Mouse (Mus musculus) forelimb bud, embryonic 11.5 days (tissue): Measurements from ENCODE around the gene Znhit2.
"Not testable (repeated sequence)": the region's sequence is repeated elsewhere in the genome, so short reads cannot be mapped to it uniquely, and the experiment has no call there.

Source experiments
- DNase-seq: peaks from one replicate; pipeline ENCODE4 v3.0.0-alpha.2; 2012; ENCODE audit warnings: low read depth, low spot score

Gene Znhit2

DNA sequence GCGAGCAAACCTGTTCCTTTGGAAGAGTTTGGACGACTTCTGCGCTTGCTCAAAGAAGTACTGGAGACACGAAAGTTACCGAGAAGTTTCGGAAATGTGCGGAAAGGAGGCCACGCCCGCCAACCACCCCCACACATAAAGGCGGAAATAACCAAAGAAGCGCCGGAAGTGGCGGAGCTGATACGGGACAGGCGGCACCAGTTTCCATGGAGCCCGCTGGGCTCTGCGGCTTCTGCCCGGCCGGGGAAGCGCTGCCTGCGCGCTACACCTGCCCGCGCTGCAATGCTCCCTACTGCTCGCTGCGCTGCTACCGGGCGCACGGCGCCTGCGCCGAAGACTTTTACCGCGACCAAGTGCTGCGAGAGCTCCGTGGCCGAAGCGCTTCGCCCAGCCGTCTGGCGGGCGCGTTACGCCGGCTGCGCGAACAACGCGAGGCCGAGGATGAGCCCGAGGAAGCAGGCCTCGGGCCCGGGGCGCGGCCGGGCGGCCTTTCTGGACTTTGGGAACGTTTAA lies at the start of gene Znhit2:
Gene Znhit2, plus strand, starts transcription at position 172 of the 513 bp plus-strand sequence.
- DNase-seq: peak; percentile 92

DNA sequence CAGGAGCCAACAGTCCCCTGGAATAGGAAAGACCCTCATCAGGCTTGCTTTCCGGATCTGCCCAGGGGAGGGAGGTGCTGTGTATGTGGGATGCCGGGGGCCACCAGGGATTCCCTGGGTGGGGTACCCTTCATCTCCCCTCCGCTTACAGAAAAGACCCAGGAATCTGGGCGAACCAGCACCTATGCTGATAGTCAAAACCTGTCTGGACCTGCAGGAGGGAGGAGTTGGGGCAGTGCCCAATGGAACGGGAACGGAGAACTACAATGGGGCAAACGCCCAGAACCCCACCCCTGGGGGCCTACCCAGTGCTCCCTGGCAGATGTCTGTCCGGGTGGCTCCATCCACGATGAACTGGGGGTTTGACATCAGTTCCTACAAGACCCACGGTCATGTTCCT lies 47.3 kb upstream of the Znhit2 start:
- DNase-seq: no peak

DNA sequence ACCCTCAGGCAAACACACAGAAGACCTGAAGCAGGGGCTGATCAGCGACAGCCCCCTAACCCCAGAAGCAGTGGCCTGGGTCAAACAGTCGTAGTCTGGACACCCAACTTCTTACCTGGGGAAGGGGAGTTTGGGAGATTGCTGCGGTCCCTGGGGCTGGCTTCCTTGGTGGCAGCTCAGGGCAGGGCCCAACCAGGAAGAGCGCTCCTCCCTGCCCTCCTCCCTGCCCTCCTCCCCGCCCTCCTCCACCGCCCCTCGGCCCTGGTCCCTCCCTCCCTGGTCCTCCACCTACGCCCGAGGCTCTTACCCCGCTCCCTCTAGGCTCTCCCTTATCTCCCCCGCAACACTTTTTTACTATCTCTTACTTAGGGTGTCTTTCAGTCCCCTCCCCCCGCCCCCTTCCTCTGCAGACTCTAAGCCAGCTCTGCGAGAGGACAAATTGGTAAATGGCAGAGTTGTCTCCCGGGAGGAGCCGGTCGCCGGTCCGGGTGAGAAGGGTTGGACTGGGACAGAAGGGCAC lies 45.9 kb upstream of the Znhit2 start:
- DNase-seq: peak; percentile 20

DNA sequence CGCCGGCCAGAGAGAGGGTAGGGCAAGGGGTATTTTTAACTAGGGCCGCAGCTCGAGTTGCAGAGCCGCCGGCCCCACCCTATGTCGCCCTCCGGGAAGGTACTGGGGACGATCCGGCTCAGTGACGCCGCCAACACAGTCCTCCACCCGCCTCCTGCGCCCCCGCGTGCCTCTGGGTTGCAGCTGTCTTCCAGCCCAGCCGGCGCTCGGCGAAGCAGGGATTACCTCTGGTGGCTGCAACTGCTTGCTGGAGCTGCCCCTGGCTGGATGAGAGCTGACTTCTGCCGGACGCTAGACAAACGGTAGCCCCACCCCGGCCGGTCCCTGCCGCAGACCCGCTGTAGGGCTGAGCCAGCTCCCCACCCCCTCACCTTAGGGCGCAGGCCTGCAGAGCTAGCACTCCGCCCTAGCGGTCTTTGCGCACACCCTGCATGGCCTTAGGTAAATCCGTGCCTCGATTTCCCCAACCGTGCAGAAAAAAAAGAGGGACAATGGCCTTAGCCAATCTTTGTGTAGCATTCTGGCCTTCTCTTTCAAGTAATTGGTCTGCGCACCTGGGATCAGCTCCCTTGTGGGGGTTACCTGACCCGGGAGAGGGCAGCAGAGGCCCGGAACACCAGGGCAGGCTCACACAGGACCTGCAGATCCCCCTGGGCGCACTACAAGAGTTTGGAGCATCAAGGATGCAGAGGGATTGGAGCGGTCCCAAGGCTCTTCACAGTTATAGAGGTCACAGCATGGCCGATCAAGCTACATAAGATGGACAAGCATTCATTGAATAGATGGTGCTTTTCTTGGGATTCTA lies 45.3 kb upstream of the Znhit2 start, which contains the start of gene Capn1:
Gene Capn1, minus strand, starts transcription at position 387 of the 805 bp plus-strand sequence.
- peak; percentile 49 for DNase-seq

DNA sequence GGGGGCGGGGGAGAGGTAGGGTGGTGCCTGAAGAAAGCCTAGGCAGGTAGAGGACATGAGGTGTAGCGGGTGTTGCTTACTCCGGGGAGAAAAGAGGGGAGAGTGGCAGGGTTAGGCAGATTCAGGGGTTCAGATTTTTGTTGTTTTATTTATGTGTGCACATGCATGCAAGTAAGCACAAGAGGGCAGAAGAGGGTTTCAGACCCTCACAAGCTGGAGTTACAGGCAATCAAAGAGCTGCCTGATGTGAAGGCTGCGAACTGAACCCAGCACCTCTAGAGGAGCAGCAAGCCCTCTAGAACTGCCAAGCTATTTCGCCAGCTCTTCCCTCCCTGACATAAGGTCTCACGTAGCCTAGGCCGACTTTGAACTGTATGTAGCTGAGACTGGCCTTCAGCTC lies 44.5 kb upstream of the Znhit2 start:
- DNase-seq: peak; percentile 29

DNA sequence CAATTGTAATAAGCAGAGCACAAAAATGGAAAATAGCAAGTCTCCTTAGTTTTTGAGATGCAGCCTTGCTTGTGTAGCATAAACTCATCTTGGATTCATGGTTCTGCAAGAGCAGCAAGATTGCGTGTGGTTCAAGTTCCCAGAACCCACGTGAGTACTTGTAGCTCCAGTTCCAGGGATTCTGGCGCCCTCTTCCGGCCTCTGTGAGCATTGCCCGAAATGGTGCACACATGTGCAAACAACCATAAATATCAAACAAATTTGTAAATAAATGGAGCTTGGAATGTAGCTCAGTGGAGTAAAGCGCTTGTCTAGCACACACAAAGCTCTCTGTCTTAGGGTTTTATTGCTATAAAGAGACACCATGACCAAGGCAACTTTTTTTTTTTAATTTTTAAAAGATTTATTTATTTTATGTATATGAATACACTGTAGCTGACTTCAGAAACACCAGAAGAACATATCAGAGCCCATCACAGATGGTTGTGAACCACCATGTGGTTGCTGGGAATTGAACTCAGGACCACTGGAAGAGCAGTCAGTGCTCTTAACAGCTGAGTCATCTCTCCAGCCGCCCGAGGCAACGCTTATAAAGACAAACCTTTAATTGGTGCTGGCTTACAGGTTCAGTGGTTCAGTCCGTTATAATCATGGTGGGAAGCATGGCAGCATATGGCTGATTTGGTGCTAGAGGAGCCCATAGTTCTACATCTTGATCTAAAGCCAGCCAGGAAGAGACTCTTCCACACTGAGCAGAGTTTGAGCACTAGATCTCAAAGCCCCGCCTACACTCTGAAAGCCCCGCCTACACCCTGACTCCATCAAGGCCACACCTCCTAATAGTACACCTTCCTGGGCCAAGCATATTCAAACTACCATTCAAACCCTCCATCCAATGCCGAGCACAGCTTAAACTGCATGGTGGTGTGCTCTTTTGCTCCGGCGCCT lies 42.6 kb upstream of the Znhit2 start:
- peak; percentile 87 for DNase-seq

DNA sequence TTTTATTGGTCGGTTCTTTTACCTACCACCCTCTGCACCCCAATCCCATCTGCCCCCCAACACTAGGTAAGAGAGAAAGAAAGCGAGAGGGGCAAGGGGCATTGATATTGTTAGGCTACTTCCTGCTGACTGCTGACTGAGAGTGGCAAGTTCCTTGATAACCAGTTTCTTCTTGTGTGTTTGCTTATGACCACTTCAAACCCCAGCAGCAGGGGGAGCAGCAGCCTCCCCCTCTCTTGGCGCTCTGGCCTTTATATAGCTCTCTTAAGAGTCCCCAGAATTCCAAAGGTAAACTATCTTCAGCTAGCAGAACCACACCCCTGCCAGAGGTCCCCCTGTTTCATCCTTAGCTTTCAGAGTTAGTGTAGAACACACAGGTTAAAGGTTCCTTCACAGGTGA lies 40.7 kb upstream of the Znhit2 start:
- no peak for DNase-seq

DNA sequence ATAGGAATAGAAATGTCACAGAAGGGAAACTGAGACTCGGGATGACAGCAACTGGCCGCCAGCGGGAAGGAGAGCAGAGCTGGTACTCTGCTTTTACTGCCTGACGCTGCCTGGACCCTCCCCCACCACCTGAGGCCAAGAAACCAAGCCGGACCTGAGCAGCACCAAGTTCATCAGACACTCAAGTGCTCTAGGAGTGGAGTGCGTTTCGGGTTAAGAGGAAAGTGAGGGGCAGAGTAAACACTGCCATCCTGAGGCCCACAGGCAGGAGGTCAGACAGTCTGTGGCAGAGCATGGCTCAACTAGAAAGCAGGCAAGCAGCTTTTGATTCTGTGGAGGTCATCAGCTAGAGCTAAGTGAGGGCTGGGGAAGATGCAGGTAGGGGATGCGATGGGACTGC lies 37.9 kb upstream of the Znhit2 start:
- no peak for DNase-seq

DNA sequence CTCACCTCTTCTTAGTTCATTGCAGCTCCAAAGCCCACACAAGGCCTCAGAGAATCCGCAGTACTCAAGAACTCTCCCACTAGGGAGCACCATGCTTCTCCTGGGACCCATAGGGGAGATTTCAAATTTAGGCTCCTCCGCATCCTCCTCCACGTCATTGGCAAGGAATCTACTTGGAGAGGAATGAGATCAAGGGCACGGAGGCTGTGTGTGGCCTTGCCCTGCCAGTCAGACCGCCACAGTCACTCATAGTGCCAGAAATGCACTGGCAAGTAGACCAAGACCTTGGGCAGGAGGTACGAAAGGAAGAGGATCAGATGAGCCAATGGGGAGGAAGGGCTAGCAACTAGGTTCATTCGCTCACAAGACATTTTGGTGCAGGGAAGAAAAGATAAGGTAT lies 37.1 kb upstream of the Znhit2 start:
- no peak for DNase-seq

DNA sequence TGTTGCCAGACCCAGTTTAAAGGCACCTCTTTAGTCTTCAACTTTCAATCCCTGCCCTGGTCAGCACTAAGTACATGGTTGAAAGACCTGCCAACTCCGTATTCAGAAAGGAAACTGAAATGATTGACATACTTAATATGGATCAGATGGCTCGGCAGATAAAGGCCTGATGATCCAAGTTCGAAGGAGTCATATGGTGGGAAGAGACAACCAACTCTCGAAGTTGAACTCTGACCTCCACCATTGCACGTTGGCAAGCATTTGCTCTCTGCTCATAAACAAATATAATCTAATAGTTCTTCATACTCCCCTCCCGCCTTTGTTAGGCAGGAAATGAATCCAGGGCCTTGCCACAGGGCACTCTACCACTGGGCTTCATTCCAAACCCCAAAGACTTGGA lies 32.0 kb upstream of the Znhit2 start:
- no peak for DNase-seq

DNA sequence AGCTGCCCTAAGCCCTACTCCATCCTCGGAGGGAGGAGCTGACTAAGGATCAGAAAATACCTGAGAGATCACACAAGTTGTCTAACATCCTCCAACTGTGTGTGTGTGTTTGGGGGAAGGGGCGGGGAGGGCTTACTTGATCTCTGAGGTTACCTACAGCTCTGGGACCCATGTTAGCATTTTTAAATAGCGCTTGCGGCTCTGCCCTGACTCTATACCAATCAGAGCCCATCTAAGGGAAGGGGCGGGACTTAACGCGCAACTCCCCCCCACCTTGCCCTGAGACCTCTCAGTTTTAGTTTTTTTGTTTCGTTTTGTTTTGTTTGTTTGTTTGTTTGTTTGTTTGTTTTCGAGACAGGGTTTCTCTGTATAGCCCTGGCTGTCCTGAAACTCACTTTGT lies 31.6 kb upstream of the Znhit2 start:
- no peak for DNase-seq

DNA sequence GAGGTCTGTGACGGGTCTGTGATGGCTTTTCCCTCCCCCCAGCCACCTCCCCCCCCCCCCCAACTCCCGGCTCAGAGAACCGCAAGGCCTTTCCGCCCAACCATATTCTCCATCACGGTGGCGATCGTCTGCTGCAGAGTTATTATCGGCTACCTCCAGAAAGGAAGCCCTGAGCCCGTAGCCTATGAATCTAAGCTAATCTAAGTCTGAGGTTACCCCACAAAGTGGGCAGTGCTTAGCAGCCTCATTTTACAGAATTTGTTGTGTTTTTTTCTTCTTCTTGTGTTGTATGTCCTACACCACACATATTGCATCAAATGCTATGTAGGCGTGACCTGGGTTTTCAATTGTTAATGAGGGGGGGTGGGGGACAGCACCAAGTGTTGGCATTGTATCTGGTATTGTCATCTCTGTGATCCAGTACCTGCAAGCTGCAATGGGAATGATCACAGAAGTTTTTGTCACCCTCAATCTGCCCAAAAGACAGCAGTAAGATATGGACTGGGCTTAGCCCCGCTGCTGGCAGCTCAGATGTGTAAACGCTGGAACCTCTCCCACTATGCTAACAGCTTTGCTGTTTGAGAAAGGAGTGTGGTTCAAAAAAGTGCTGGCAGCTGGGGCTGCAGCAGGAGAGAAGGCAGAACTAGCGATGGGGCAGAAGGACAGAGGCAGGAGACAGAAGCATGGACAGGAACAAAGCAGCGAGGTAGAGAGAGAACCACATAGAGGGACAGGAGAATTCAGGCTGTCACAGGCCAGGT lies 30.3 kb upstream of the Znhit2 start:
- DNase-seq: no peak

DNA sequence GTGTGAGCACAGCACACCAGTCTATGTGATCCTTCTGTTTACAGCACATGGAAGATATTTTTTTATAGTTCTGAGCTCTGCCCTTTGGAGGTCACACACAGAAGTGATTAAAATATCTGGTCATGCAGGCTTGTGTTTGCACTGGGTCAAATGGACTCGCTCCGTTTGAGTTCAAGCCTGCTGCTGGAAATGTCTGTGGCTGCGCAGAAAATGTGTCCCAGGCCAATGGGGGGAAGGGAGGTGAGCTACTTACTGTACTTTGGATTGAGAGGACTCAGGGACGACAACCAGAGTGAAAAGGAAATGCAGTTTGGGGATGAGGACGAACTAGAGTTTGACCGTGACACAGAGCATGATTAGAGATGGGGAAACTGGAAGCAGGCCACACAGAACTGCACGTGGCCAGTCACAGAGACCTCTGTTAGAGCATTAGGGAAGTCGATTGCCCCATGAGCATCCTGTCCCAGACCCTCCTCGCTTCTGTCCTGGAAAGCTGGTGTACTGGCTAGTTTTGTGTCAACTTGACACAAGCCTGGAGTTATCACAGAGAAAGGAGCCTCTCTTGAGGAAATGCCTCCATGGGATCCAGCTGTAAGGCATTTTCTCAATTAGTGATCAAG lies 24.9 kb upstream of the Znhit2 start:
- DNase-seq: no peak

DNA sequence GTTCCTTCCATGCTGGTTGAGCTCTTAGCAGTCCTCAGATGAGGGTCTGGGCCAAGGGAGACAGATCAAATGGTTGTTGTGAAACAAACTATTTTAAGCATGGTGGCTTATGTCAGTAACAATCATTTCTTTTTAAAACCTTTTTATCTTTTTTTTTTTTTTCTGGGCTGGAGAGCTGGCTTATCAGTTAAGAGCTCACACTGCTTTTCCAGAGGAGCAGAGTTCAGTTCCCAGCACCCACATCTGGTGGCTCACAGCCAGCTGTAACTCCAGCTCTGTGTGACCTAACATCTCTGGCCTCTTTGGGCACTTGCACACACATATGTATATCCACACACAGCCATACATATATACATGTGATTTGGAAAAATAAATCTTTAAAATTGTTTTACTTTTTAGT lies 23.3 kb upstream of the Znhit2 start:
- no peak for DNase-seq

DNA sequence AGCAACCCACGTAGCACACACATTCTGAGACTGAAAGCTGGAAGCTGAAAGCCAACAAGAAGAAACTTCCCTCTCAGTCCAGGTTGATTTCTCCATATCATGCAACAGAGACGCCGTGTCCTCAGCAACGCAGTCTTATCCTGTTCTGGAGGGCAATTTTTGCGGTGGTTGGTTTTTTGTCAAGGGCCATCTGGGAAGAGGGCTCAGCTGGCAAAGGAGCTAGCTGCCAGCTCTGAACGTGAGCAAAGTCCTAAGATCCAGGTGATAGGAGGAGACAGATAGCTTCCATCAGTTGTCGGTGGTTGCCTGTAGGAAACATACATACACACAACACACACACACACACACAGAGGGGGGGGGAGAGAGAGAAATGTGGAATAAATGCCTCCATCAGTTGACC lies 22.7 kb upstream of the Znhit2 start:
- no peak for DNase-seq

DNA sequence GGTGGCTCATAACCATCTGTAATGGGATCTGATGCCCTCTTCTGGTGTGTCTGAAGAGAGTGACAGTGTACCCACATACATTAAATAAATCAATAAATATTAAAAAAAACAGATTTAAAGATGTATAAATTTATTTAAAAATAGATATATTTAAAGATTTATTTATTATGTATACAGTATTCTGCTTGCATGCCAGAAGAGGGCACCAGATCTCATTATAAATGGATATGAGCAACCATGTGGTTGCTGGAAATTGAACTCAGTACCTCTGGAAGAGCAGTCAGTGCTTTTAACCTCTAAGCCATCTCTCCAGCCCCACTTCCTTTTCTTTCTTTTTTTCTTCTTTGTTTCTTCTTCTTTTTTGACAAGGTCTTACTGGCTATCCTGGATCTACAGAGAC lies 21.0 kb upstream of the Znhit2 start:
- no peak for DNase-seq

DNA sequence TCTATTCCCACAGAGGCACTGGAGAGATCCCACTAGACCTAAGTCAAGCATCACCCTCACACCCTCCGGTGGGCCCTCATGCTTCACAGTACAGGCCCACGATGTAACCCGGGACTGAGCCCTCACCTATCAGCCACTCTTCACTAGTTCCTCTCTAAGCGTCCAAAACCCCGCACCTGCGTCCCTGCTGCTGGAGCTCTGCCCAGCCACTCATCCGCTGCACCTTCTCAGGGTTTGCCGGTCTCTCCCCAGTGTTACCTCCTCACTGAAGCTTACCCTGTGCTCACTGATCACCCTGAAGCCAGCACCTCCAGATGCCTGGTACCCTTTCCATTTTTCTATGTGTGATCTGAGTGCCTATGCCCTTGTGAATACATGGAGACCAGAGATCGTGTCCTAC lies 18.7 kb upstream of the Znhit2 start:
- DNase-seq: no peak

DNA sequence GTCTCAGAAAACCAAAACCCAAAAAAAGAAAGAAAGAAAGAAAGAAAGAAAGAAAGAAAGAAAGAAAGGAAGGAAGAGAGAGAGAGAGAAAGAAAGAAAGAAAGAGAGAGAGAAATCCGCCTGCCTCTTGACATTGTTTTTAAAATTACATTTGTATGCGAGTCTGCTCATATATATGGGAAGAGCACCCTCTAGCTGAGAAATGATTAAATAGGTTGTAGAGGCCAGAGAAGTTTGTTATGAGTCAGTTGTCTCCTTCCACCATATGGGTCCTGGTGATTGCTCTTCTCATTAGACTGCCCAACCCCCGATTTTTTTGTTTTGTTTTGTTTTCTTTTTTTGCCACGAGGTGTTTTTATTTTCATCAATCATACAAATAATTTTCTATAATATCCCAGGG lies 16.9 kb upstream of the Znhit2 start:
- not testable (repeated sequence) for DNase-seq

DNA sequence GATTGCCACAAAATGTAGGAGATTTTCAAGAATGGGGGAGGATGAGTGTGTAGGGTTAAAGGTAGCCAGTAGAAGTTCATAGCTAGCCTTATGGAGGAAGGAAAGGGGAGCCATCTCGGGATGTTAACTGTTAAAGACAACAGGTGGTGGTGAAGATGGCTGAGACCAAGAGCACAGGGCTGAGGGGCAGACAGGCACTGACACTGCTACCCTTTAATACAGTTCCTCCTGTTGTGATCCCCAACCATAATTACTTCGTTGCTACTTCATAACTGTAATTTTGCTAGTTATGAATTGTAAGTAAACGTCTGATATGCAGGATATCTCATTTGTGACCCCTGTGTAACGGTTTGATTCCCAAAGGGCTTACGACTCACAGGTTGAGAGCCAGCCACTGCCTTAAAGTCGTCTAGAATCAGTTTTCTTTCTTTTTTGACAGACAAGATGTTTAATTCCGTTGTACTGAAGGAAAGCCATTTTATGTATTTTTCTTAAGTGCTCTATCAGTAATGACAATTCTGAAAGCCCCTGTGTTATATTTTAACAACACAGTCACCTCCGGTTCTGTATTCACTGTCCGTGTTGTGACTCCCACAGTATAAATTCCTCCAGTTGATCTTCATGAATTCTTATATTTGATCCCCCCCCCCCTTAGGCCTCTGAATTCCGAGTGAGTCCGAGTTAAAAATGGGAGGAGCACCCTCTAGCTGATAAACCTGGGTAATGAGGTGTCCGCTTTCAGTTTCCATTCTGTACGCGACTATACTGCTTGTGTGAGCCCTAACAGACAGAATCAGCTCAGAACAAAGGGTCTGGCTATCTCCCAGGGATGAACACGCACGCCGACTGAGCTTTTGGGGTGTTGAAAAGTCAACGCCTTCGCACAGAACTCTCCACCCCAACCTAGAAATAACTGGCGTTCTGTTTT lies 15.4 kb upstream of the Znhit2 start:
- no peak for DNase-seq
